Mouse (Mus musculus) subcutaneous adipose tissue, adult 2 months (tissue): ENCODE data around the gene Gsap. TPM values are rescaled to one million over a fixed set of nuclear protein-coding genes. Genes with fewer than 3 reads are reported as not detected.

Experiments
- polyA plus RNA-seq: library from polyadenylated mRNA; depleted of rRNA; stranded (reverse); fragments of >200 nt; gene quantifications from 2 replicates; pipeline ENCODE4 v1.2.3, GENCODE M21; 2012; ENCODE audit warnings: low replicate concordance; rRNA removed

The Gsap gene
- polyA plus RNA-seq: 2.7 and 6.4 TPM in 2 replicates

GRCm38 (mm10) chr5:21185764-21186685, at the start of gene Gsap:
Gene Gsap (plus strand): TSS chr5:21186255.

Other genes with a start within 250 kb of the Gsap start
- 4.4 and 5.7 TPM in 2 replicates for gene Rsbn1l, start 229.9 kb upstream of the Gsap start, polyA plus RNA-seq
- gene Ptpn12, start 130.3 kb upstream of the Gsap start, polyA plus RNA-seq: 40.2 and 52.2 TPM in 2 replicates
- gene Fgl2, start 186.4 kb downstream of the Gsap start, polyA plus RNA-seq: 6.3 and 66.7 TPM in 2 replicates
- 0.73 TPM in 1 of 2 replicates, not detected in the other for gene Ccdc146, start 238.4 kb downstream of the Gsap start, polyA plus RNA-seq
- 0.97 and 6.0 TPM in 2 replicates for gene Fam185a, start 238.7 kb downstream of the Gsap start, polyA plus RNA-seq